Mouse (Mus musculus) thymus, adult 2 months (tissue): ENCODE measurements at regions not wholly inside any gene's neighbourhood (a gene's known extent, or its start where the extent isn't known, plus 50 kb on each side); places are given as distances from the start of the nearest gene placed in this dataset.

Experiments used
- CTCF ChIP-seq: fragments of 200-500 bp; IDR thresholded peaks from 2 replicates; pipeline ENCODE4 v1.5.1; 2012; ENCODE audit warnings: mild to moderate bottlenecking, control low read depth, low read length, moderate library complexity, borderline replicate concordance; ENCODE audit not compliant: control insufficient read depth, poor library complexity, insufficient read depth; ENCODE audit errors: extremely low read depth
- POLR2A ChIP-seq: fragments of 200-500 bp; IDR thresholded peaks from 2 replicates; pipeline ENCODE4 v1.6.1; 2012; ENCODE audit warnings: mild to moderate bottlenecking, low read length, control low read depth, moderate library complexity; ENCODE audit not compliant: control insufficient read depth, poor library complexity, insufficient read depth; ENCODE audit errors: extremely low read depth

DNA sequence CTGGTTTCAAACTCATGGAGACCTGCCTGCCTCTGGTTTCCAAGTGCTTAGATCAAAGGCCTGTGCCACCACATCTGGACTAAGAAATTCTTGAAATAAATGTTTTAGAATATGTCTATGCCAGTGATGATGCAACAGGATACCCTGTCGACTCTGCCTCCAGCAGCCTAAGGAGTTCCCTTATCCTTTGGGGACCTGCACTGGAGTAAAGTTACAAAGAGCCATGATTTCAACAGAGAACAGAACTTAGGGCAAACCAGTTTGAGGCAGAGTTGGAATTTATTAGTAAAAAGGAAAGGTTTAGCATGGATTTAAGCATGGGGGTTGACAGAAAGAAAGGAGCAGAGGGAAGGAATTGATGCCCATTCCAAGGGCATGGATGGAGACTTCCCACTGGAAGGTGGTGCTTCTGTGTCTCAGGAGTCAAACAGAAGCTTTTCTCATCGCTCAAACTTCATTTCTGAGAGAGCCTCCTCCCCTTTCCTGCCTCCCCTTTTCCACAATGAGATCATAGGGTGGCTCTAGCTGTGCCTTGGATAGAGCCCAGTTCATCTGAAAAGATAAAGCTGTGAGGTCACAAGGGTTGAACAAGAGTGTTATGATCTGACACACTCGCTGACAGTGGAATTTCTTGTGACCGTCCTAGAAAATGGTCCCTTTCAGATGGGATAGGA, 135.2 kb upstream of the Trim24 start:
- TF ChIP-seq CTCF (no peak), POLR2A (no peak)
